Mouse (Mus musculus) CH12.LX (cell line): ENCODE data around the gene Inppl1.

ENCODE experiments used
- CHD1 ChIP-seq: IDR thresholded peaks from 2 replicates; pipeline ENCODE4 v1.6.1; 2012; ENCODE audit warnings: low read depth, low read length, improper control_type of control experiment, inconsistent platforms
- CHD2 ChIP-seq: IDR thresholded peaks from 2 replicates; pipeline ENCODE4 v1.6.1; 2011; ENCODE audit warnings: low read length, improper control_type of control experiment
- CTCF ChIP-seq, 2 experiments: IDR thresholded peaks in 1 of 2; conservative IDR thresholded peaks in 1 of 2; 2 replicates each; pipeline ENCODE4 v1.5.1; 2011 to 2012; ENCODE audit warnings: low read depth in 2 of 2, low read length in 2 of 2, improper control_type of control experiment in 1 of 2, inconsistent platforms in 1 of 2, mild to moderate bottlenecking in 1 of 2, moderate library complexity in 1 of 2
- EP300 ChIP-seq: IDR thresholded peaks from 2 replicates; pipeline ENCODE4 v1.6.1; 2011; ENCODE audit warnings: low read length, improper control_type of control experiment
- HCFC1 ChIP-seq: IDR thresholded peaks from 2 replicates; pipeline ENCODE4 v1.6.1; 2012; ENCODE audit warnings: low read depth, mild to moderate bottlenecking, inconsistent platforms, low read length, improper control_type of control experiment
- MAX ChIP-seq: IDR thresholded peaks from 2 replicates; pipeline ENCODE4 v1.6.1; 2011; ENCODE audit warnings: low read length, improper control_type of control experiment
- PAX5 ChIP-seq: IDR thresholded peaks from 2 replicates; pipeline ENCODE4 v1.6.1; 2012; ENCODE audit warnings: low read length, inconsistent platforms, mixed read lengths
- POLR2A ChIP-seq: IDR thresholded peaks from 2 replicates; pipeline ENCODE4 v1.6.1; 2011; ENCODE audit warnings: low read depth, mild to moderate bottlenecking, improper control_type of control experiment, low read length
- POLR2AphosphoS2 ChIP-seq: IDR thresholded peaks from 2 replicates; pipeline ENCODE4 v1.6.1; 2011; ENCODE audit warnings: low read depth, low read length, improper control_type of control experiment
- RAD21 ChIP-seq: IDR thresholded peaks from 2 replicates; pipeline ENCODE4 v1.6.1; 2011; ENCODE audit warnings: low read depth, mild to moderate bottlenecking, low read length, improper control_type of control experiment, moderate library complexity
- TBP ChIP-seq: conservative IDR thresholded peaks from 2 replicates; pipeline ENCODE4 v1.6.1; 2011; ENCODE audit warnings: low read depth, low read length, improper control_type of control experiment
- TCF12 ChIP-seq: IDR thresholded peaks from 2 replicates; pipeline ENCODE4 v1.6.1; 2014; ENCODE audit warnings: low read depth, mild to moderate bottlenecking, inconsistent platforms, low read length, improper control_type of control experiment
- ZKSCAN1 ChIP-seq: IDR thresholded peaks from 2 replicates; pipeline ENCODE4 v1.6.1; 2012; ENCODE audit warnings: low read depth, inconsistent platforms, low read length, improper control_type of control experiment, borderline replicate concordance

GRCm38 (mm10) chr7:101886274-101886673, 48.2 kb upstream of the Inppl1 start:
- no peak for TF ChIP-seq POLR2AphosphoS2
- no peak for TF ChIP-seq CTCF (conservative IDR thresholded peaks at IDR 0.05 in 1 of 2, IDR thresholded peaks at IDR 0.05 in 1 of 2; ENCODE audit: low read depth in 2 of 2, low read length in 2 of 2)
- TF ChIP-seq ZKSCAN1 = no peak
- TF ChIP-seq CHD2 = no peak
- no peak for TF ChIP-seq POLR2A
- TF ChIP-seq HCFC1 = no peak
- no peak for TF ChIP-seq CHD1
- no peak for TF ChIP-seq MAX
- no peak for TF ChIP-seq PAX5
- no peak for TF ChIP-seq TCF12
- no peak for TF ChIP-seq EP300
- no peak for TF ChIP-seq TBP
- no peak for TF ChIP-seq RAD21
